Mouse (Mus musculus) embryonic fibroblast, embryonic 13.5 days (primary cell): ENCODE data around the gene Rtn4r. TPM values are rescaled to one million over a fixed set of nuclear protein-coding genes. Genes with fewer than 3 reads are reported as not detected.

Experiments used
- H3K27ac ChIP-seq: 2 replicates; pipeline ENCODE4 v1.5.1; 2012; ENCODE audit warnings: low read length, control low read depth, inconsistent platforms; ENCODE audit not compliant: insufficient read depth
- H3K4me1 ChIP-seq: 2 replicates; pipeline ENCODE4 v1.6.1; 2011; ENCODE audit warnings: low read length; ENCODE audit not compliant: control insufficient read depth, insufficient read depth
- H3K4me3 ChIP-seq: 2 replicates; pipeline ENCODE4 v1.5.1; 2011; ENCODE audit warnings: mild to moderate bottlenecking, control low read depth, low read length; ENCODE audit not compliant: insufficient read depth
- CTCF ChIP-seq: IDR thresholded peaks from 2 replicates; pipeline ENCODE4 v1.5.1; 2011; ENCODE audit warnings: mild to moderate bottlenecking, control low read depth, low read length, moderate library complexity, borderline replicate concordance; ENCODE audit not compliant: insufficient read depth
- POLR2A ChIP-seq: IDR thresholded peaks from 2 replicates; pipeline ENCODE4 v1.6.1; 2011; ENCODE audit warnings: low read depth, mild to moderate bottlenecking, control low read depth, low read length, moderate library complexity
- polyA plus RNA-seq: library from polyadenylated mRNA; stranded (reverse); fragments of >200 nt; gene quantifications from 2 replicates; pipeline ENCODE4 v1.2.4, GENCODE M21; 2011; ENCODE audit warnings: low read depth; ENCODE audit not compliant: missing spikeins, insufficient read length

Gene Rtn4r
- polyA plus RNA-seq, 1 experiment = 1.4 TPM

DNA sequence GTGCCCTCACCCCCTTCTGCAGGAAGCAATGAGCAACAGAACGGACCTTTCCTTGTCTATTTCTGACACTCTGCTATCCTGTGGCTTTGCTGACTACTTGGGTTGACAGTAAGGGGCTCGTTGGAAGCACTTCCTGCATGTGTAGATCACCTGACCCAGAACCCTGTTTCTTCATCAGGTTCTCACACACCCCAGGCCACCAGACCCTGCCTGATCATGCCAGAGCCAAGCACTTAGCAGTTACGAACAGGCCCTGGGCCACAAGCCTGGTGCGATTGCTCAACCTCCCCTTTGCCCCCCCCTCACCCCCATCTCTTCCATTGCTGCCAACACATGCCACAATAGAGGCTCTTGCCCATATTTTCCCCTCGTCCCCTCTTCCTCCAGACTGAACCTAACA, 41.7 kb downstream of the Rtn4r start:
- TF ChIP-seq CTCF (no peak), POLR2A (no peak)
- H3K4me1 ChIP-seq = no peaks in the 10 kb centered on the region
- no peak overlapping the region for H3K27ac ChIP-seq
- H3K4me3 ChIP-seq = no peak overlapping the region

DNA sequence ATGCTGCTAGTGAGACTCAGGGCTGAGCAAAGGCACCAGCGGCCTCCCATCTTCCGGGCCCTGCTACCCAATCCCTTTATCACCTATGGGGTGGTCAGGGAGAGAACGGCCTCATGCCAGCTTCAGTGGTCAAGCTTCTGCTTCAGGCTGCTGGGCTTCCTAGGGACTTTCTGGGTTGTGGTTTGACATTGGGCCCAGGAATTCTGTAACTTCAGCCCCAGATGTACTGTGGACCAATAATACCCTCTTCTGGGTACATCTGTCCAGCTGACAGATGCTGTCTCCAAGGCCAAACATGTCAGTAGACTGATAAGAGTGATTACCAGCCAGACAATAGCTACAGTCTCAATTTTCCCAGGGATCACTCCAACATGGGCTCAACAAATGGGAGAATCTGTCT, 42.3 kb downstream of the Rtn4r start:
- Histone ChIP-seq H3K4me1 (no peaks in the 10 kb centered on the region), H3K27ac (no peak overlapping the region), H3K4me3 (no peak overlapping the region)
- TF ChIP-seq POLR2A (no peak), CTCF (no peak)

DNA sequence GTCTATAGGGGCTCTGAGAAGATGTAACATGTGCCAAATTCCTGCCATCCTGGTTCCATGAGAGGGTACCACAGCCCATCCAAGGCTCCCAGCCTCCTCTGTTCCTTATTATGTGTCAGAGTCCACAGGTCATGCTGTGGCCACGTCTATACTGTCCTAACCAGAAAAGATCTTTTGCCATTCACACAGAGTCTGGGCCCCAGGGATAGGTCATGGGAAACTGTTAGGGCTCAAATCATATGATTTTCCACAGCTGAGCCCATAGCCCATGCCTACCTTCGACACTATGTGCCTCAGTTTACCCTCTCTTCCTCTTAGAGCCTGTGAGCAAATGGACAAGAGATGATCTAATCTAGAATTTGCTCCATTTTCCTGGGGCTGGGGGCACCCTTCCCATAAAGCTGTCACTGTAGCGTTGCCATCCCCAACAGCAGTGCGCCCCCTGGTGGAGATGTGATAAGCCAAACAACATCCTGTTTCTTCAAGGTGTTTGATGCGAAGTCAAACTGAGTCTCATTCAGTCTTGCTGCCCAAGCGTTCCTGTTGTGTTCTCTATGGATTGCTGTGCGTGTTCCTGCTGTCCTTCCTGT, 44.9 kb downstream of the Rtn4r start:
- Histone ChIP-seq H3K27ac (no peak overlapping the region), H3K4me1 (no peaks in the 10 kb centered on the region), H3K4me3 (no peak overlapping the region)
- TF ChIP-seq CTCF = peak; percentile 90
- TF ChIP-seq POLR2A = no peak

DNA sequence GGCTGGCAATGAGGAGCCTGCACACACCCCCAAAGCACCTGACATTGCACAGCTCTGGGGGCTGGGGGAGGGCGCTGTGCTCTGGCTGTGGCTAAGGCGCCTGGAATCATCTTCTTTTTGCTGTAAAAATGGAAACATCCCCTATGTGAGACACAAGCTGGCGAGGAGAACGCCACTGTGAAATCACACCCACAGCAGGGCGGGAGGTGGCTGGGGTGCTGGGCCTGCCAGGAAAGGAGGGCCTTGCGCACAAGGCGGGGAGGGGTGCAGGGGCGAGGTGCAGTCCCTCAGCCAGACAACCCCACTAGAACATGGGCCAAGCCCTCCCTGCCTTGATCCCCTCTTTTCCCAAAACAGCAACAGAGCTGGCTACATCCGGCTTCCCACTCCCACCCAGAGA, 45.8 kb downstream of the Rtn4r start:
- Histone ChIP-seq H3K27ac (no peak overlapping the region), H3K4me3 (no peak overlapping the region), H3K4me1 (no peaks in the 10 kb centered on the region)
- TF ChIP-seq POLR2A (no peak), CTCF (no peak)

DNA sequence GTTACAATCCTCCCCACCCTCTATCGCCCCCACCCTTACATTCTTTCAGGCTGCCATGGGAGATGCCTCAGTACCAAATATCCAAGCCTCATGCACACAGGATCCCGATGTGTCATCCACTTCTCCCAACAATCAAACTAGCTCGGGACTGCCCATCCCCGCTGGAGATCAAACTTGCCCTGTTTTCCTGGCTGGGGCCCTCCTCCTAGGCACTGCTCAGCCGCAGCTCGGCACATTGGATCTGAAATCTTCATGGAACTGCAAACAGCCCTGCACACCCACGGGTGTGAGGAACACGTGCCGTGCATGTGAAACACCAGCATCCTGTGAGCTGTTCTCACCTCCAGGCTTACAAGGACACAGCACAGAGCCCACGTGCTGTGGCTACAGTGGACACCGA, 46.3 kb downstream of the Rtn4r start:
- no peak for TF ChIP-seq CTCF
- no peak for TF ChIP-seq POLR2A

DNA sequence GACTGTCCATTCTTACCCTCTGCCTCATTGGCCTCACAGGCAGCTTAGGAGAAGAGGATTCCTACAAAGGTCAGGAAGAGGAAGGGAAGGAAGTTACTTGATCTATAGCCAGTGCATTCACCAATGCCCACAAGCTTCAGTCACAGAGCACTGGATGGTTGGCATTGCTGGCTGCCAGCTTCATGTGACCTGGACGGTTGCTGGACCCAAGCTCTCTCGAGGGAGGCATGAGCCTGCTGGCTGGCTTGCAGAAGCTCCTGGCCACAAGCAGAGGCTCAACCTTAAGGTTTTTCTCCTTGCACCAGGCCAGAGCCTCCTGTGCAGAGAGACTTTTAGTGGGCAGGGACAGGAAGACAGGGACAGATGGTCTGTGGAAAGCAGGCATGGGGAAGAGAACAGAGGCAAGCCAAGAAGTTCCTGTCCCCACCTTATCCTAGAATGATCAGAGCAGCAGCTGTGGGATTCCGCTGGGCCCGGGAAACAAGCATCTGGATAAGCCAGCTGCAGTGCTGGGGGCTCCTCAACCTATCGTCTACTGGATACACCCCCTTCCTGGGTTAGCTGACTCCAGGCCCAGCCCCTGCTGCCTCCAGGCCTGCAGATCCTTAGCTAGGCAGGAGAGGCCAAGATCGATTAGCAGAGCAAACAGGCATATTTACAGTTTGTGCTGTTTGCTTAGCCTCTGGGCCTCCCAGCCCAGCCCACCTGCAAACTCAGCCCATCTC, 48.5 kb downstream of the Rtn4r start:
- Histone ChIP-seq H3K27ac (no peak overlapping the region), H3K4me1 (no peaks in the 10 kb centered on the region), H3K4me3 (no peak overlapping the region)
- TF ChIP-seq POLR2A (no peak), CTCF (no peak)

More for the DNA sequence above, 46.3 kb downstream of the Rtn4r start:
- H3K27ac ChIP-seq = no peak overlapping the region
- no peaks in the 10 kb centered on the region for H3K4me1 ChIP-seq
- no peak overlapping the region for H3K4me3 ChIP-seq

DNA sequence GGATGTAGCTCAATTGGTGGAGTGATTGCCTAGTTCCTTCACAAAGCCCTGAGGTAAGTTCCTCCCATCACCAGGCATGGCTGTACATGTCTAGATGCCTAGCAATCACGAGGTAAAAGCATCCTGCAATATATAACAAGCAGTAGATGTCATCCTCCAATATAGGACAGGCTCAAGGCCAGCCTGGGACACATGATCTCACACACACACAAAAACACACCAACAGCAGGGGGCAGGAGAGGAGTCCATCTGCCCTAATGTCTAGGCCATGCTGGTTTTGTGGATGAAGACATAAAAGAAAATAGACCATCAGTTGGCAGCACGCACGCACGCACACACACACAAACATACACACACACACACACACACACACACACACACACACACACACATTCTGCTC, 49.3 kb downstream of the Rtn4r start:
- H3K27ac ChIP-seq = no peak overlapping the region
- H3K4me3 ChIP-seq = no peak overlapping the region
- H3K4me1 ChIP-seq = no peaks in the 10 kb centered on the region
- TF ChIP-seq CTCF (peak; percentile 28; the same call in 1 of the 2 replicates), POLR2A (no peak)

DNA sequence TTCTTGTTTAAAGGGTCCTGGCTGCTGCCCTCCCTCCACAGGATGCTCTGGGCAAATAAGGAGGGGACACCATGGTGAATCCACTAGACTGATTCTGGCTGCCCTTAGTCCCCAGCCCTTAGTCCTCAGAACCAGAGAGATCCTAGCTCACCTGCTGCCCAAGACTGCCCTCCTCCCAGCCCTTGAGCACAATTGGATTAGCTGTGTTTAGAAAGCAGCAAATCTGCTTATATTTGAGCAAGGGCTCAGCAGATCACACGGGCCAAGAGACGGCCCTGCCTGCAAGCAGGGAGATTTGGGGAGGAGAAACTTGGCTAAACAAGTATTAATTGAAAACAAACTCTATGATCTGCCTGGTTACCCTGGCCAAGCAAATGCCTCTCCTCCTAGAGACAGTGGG, 52.1 kb downstream of the Rtn4r start:
- H3K4me3 ChIP-seq = no peak overlapping the region
- H3K27ac ChIP-seq = no peak overlapping the region
- peaks cover 4% of the 10 kb centered on the region for H3K4me1 ChIP-seq
- TF ChIP-seq CTCF = no peak
- TF ChIP-seq POLR2A = no peak

DNA sequence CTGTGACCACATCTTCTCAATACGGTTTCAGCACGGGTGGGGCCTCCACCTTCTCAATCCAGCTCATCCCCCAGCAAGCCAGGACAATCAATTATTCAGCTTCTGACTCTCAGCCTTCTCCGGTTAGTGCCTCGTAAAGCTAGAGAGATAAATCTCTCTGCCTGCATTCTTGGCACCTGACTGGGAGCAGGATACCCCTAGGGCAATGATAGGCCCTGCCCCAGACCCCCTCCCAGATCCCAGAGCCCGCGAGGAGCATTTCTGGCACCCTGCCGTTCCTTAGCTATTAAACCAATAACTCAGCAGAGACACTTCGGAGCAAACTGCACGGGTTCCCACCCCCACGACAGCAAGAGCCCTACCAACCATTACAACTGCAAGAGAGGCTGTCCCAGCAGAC, 54.0 kb downstream of the Rtn4r start:
- Histone ChIP-seq H3K27ac (no peak overlapping the region), H3K4me1 (peaks cover 4% of the 10 kb centered on the region), H3K4me3 (no peak overlapping the region)
- TF ChIP-seq POLR2A = no peak
- no peak for TF ChIP-seq CTCF

DNA sequence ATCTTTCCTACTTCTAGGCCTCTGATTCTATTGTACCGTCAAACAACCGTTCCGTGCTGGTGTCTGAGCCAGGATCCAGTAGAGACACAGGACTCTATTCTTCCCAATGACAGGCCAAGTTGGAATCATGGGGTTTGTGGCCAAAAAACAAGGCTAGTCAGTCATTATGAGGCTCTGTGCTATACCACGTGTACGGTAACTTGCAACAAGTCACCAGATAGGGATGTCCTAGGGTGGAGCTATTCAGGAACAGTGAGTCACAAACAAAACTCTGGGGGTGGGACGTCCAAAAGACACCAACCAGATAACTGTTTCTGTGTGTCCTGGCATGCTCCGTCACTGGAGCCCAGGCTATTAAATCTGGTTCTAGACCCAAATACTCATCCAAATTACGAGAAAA, 55.3 kb downstream of the Rtn4r start:
- H3K4me1 ChIP-seq = peaks cover 4% of the 10 kb centered on the region
- no peak for TF ChIP-seq CTCF
- TF ChIP-seq POLR2A = no peak

DNA sequence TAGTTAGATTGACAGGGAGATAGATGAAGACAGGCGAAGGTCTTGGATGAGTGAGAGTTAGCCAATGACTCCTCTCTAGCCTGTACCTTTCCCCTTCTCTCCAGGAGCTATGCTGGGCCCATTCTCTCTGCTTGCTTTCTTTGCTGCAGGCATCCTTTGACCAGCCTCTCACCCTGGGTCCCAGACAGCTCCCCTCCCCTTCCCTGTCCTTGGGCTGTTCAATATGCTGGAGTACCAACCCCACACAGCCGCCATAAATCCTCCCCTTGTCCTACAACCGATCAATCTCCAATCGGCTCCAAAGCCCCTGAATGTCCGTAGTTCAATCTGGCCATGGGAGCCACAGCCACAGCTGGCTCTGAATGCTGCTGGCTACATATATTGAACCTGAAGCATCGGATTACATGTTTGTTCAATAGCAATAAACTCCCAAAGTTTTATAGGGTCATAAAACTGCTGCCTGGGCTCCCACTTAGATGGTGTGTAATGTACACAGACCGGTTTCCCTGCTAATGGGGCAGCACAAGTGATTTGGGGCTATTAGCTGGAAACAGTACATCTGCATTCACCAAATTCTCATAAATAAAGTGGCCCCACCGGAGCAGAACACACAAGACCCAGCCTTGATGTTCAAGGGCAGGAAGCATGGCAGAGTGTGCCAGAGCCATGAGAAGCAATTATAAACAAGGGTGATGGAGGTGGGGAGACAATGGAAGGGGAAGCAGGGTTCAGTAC, 58.4 kb downstream of the Rtn4r start:
- no peak overlapping the region for H3K4me3 ChIP-seq
- no peak for TF ChIP-seq CTCF
- no peak for TF ChIP-seq POLR2A
- peaks cover 4% of the 10 kb centered on the region for H3K4me1 ChIP-seq
- no peak overlapping the region for H3K27ac ChIP-seq

More for the DNA sequence above, 55.3 kb downstream of the Rtn4r start:
- H3K4me3 ChIP-seq = no peak overlapping the region
- H3K27ac ChIP-seq = no peak overlapping the region
